Mouse (Mus musculus) cerebellum, adult 11 months (tissue): ENCODE data around the gene Sipa1l3.

Experiments used
- DNase-seq: peaks from one replicate; pipeline ENCODE4 v3.0.0; 2022

Gene Sipa1l3

DNA sequence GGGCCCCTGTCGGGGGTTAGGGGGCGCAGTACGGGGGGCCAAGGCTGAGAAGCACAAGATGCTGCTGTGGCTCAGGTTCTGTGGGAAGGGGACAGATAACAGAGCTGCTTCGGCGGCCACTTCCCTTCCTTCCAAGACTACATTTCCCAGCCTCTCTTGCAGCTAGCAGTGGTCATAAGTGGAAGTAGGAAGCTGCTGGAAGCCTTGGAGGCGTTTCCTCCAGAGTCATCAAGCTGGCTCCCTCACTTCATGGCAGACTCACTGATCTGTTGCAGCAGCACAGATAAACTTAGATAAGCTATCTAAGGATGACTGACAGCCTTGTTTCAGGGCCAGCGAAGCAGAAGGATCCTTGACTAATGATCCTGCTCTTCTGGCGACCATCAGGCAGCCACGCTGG lies 76.6 kb downstream of the Sipa1l3 start:
- DNase-seq: no peak

DNA sequence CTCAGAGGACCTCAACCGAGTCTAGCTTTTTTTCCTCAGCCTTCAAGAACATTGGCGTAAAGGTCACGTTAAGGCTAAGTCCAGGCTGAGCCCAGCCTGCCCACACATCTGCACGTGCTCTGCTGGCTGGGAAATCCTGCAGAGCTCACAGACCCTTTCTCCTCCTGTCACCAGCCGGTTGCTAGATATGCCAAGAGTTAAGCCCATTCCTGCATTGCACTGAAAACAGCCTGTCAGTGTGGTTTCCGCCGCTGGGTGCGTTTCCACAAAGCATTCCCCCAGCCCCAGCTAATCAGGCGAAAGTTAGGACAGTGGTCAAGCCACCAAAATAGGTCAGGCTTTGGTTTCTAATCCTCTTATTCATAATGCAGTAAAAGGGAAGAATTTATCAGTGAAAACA lies 77.3 kb downstream of the Sipa1l3 start:
- DNase-seq: no peak

DNA sequence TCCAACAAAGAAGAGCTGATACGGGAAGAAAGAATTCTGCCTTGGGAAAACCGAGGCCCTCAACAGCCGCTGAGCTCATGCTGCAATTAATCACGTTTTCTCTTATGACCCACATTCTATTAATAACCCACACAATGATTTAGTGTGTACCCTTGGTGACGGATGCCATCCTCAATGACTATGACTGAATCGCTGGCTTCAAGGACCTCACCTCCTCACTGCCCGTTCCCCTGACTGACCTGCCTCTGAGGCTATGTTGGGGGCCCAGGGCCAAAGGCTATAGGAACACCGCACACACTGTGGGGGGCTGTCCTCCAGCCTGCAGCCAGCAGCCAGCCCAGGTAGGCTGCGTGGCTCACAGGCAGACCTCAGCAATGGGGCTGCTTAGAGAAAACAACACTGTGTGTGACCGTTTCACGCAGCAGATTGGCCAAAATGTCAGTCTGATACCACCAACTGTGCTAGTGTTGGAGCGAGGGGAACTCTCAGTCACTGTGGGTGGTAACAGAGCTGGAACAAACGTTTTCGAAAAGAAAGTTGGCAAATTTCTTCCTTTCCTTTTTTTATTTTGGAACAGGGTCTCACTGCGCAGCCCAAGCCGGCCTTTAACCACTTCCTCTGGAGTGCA lies 79.7 kb downstream of the Sipa1l3 start:
- DNase-seq: no peak

DNA sequence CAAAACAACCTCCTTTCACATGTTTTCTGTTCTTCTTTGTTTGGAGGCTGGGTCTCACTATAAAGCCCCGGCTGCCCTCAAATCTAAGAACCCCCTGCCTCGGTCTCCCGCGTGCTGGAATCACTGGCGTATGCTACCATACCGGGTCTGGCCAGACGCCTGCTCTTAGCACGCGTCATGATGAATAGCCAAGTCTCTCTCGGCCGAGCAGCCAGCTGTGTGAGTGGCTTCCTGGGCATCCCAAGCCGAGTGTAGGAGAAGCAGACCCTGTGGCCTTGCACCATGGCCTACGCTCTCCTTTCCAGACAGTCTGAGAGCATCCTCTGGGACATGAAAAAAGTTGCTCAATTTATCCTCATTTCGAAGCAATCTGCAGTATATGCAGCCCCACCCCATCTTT lies 80.2 kb downstream of the Sipa1l3 start:
- DNase-seq: no peak

DNA sequence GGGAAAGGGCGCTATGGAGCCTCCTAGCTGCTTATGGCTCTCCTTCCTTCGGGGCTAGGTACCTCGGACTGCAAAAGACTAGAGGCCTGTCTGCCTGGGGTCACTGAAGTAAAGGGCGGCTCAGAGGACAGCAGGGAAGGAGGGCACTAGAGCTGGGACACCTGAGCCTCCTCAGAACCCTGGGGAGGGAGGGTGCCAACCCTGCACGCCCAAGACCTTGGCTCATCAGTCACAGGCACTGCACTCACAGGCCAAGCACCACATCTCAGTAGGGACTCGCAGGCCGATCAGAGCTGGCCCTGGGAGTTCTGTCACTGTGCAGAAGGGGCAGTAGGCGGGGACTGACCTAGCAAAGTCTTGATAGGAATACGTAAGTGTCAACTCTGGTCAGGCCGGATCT lies 81.4 kb downstream of the Sipa1l3 start:
- DNase-seq: no peak

DNA sequence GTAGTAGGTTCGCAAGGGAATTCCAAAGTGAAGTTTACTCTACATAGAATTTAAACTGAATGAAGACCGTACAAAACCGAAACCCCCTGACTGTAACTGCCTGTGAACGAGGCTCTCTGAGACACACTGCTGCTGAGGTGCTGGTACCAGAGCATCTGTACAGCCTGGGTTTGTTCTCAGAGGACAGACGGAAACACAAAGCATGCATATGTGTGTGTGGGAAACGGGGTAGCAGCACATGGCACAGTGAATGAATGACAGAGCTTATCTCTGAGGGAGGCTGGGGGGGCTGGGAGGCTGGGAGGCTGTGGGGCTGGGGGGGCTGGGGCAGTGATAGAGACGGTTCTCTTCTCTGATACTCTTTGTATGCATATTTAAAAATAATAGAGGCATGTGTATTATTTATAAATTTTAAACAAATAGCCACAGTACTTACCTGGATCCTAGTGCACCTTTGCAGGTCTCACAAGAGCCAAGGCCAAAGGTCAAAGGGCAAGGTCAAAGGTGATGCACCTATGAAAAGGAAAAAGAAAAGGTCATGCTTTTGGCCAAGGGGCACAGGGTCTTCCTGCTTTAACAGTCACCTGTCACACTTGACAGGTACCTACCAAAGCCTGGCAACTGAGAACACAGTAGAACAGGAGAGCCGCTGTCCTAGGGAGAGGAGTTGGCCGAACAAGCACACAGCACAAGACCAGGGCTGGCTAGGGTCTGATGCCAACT lies 84.0 kb downstream of the Sipa1l3 start:
- no peak for DNase-seq

DNA sequence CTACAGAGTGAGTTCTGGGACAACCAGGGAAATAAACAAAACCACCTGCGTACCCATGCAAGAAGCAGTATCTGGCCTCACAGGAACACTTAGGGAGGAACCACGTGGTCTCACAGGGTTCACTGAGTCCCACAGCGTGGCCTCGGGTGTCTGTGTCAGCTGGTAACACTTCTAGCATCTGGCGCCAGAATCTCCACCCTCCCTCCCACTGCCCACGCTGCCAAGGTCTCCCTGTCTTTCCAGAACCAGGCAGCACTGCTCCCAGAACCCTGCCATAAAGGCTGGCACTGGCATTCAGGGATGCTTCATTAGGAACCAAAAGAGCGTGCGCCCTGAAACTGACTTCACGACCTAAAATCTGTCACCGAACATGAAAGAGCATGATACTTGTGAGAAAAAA lies 84.7 kb downstream of the Sipa1l3 start:
- DNase-seq: no peak

DNA sequence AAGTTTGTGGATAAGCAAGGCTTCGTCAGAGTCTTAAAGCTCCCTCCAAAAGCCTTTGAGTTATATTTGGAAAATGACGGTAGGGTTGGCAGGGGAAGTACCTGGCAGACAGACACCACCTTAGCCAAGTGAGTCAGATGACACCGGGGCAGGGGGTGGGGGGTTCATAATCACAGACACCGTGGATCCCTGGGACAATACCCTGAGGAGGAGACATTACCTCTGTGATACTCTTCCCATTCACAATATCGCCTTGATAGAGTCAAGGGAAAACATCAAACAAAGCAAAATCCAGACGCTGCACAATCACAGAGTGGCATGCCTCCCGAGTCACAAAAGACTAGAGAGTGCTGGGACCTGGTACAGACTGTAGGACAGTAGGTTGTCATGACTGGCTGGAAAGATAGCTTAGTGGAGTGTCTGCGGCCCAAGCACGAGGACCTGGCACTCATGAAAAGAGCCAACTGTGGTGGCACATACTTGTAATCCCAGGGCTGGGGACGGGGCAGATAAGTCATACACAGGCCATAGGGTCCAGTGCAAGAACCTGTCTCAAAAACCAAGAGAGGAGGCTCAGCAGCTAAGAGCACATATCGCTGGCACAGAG lies 85.4 kb downstream of the Sipa1l3 start:
- no peak for DNase-seq

DNA sequence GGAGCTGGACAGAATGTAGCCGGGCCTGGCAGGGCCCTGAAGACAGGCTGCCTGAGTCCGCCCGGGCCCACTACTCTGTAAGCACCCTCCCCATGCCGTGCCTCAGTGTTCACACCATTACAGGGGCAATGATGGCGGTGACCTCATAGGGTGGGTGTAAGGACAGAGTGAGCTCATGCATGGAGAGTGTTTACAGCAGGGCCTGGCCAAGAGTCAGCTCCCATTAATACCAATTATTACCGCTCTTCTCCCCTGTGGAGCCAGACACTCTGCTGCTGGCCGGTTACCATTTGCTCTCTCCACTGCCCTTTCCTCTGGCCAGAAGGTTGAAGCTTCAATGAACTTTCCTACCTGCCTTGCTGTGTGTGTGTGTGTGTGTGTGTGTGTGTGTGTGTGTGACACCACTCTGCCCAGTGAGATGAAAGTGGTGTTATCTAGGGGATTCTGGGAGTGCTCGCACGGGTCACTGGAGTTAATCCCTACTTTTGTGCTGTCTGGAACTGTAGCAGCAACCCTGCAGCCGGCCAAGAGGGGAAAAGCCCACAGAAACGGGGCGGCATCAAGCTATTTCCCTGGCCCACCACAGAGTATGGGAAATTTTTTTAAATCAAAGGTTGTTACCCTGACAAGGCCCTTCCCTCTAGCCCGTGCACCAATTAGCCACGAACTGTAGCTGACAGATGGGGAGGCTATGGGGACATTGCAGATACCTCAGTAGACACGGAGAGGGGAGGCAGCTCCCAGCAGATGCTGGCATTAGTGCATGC lies 86.1 kb downstream of the Sipa1l3 start:
- no peak for DNase-seq

DNA sequence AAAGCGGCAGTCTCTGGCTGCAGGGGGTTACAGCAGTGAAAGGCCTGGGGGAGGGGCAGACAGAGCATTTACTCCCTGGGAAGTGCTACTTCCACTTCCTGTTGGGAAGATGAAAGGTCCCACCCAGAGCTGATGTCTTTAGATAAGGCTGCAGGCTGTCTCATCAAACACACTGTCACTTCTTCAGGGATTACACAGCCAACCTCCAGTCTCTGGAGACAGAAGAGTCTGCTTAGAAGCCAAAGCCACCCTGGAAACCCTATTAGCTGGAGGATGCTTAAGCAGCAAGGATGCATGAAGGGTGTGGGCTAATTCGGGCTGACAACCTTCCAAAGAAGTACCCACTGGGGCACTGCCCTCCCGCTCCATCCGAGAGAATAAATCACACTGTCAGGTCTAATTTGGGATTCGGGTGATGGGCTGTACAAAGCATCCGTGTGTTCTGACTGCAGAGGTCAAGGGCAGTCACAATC lies 87.7 kb downstream of the Sipa1l3 start:
- no peak for DNase-seq

DNA sequence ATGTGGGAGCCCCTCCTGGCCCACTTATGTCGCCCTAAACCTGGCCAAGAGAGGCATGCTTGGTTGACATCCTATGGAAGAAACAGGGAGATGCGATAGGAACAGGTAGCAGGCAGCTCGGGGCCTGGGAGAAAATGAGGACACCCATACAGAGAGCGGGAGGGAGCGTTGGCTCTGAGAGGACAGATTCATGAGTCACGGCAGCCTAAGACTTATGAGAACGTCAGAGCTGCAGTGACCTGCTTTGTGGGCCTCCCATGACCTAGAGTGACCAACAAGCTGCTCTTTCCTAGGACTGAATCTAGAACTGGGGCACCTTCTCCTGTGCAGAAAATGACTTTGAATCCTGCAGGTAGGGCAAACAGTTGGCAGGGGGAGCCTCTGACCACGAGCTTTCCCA lies 92.4 kb downstream of the Sipa1l3 start:
- DNase-seq: no peak

DNA sequence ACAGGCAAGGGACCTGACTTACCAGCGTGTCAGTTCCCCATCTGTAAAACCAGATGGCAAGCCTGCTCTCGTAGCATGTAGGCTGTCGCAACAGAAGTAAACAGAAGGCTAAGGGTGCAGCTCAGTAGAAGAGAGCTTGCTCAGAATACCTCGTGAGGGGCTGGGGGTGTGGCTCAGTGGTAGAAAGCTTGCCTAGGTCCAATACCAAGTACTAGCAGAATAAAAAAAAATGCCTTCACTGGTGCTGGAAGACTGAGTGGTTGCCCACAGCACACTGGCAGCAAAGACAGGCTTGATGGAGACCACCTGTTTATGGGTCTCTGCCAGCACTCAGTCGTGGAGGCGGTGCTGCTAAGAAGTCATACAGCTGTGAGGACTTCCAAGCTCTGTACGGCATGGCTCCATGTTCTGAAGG lies 93.0 kb downstream of the Sipa1l3 start:
- no peak for DNase-seq

DNA sequence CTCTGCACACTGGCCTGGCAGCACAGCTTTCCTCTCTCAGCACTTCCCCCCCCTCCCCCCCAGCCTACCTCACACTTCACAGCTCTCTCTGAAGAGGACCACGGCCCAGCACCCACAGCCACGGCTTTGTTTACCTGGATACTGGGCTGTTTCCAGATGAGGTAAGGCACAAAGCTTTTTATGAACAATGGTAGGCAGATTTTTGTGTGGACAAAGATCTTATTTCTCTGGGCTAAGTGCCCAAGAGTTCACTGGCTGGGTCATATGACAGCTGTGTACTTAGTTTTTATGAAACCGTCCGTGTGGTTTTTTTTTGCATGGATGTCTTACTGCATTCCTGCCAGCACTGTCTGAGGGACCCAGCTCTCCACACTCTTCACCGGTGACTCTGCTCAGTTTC lies 93.8 kb downstream of the Sipa1l3 start:
- DNase-seq: no peak

DNA sequence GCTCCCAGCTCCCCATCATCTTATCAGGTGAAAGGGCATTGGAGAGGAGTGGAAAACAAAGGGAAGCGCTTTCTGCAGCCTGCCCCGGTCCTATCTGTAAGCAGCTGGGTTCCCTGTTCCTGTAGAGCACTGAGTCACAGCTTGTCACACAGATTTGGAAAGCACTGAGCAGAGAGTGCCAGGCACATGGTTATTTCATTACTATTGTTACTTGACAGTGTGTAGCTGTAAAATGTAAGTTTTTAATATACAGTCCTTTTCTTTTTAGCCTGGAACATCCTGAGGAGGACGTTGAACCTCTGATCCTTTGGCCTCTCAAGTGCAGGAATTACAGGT lies 96.6 kb downstream of the Sipa1l3 start:
- DNase-seq: no peak

DNA sequence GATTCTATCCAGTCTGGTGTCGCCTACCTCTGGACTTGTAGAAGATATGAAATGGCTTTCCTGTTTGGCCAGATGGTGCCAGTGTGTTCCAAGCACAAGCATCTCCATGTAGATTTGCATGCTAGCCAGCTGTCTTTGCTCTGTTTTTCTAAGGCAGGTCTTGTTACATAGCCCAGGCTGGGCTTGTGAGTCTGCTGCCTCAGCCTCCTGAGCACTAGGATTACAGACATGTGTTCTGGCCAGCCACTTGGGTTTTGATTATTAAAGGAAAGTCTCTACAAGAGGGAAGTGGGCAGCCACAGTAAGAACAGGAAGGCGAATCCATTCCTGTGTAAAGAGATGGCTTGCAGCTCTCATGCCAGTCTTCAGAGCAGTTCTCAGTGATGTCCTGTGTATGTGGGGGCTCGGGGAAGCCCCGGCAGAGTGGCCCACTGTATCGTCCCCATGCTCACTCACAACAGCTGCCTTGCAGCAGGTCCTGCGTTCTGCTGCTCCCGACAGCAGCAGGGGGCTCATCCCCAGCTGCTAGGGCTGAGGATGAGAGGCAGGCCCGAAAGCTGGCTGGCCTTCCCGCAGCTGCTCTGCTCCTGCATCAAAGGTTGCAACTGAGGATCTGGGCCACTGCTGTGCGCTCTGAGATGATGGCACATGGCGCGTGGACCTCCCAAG lies 97.1 kb downstream of the Sipa1l3 start:
- no peak for DNase-seq

DNA sequence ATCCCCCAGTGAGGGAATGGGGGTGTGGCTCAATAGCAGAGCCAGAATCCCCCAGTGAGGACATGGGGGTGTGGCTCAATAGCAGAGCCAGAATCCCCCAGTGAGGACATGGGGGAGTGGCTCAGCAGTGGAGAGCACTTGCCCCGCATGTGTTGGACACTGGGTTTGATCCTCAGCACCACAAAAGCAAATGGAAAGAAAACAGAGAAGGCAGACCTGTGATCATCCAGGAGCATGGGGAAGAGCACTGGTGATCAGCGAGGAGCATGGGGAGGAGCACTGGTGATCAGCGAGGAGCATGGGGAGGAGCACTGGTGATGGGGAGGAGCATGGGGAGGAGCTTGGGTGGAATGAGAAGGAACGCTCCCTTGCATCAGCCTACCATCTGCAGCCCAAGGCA lies 98.6 kb downstream of the Sipa1l3 start:
- DNase-seq: no peak

DNA sequence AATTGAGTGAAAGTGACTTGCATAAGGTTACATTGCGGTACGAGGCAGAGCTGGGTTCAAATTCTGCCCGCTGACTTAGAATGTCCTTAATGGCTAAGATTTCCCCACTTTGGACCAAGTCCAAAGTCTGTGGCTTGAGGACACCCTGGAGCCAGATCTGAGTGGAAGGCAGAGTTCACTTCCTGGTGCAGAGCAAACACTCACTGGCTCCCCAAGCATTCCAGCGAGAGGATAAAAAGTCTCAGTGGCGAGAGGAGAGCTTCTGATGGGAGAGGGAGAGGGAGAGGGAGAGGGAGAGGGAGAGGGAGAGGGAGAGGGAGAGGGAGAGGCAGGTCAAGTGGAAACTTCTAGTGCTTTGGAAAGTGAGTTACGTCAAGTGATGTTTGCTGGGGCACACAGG lies 100.2 kb downstream of the Sipa1l3 start:
- DNase-seq: no peak

DNA sequence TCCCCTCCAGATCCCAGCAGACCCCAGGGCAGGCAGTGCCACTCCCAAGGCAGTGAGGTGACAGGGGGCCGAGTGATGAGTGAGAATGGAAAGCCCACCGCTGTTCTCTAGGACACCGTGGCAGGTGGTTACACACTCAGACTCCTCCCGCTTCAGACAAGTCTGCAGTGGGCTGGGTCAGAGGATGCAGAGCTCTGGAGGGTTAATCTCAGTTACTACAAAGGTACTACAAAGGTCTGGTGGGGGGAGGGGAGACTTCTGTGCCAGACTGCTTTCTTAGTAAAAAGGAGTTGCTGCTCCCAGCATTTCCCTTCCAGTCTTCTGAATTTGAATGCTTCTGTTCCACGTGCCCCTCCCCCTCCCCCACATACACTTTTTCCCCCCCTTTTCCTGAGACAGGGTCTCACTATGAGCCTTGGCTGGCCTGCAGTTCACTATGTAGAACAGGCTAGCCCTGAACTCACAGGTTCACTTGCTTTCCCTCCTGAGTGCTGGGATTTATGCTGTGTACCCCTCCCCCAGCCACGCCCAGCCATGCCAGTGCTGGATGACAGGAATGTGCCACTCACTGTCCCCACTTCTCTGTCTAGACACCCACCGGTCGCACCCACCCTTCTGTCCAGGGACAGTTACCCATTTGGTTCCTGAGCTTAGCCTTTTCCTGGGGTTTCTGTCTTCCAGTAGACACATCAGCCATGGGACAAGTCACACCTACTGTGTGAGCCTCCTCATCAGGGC lies 100.9 kb downstream of the Sipa1l3 start:
- no peak for DNase-seq

DNA sequence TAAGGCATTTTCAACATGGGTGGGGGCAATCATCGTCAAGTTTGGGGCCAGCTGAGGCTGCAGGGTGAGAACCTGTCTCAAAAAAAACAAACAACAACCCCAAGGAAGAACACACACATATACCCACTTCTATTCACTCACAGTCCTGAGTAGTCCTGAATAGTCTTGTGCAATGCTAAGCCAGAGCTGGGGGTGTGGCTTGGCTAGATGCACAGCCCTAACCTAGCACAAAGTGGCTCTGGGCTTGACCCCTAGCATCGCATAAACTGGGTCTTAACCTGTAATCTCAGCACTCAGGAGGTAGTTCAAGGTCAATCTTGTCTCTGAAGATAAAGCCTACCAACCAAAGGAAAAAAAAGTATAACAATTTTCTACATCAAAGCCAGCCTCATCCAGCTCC lies 101.5 kb downstream of the Sipa1l3 start:
- DNase-seq: no peak

DNA sequence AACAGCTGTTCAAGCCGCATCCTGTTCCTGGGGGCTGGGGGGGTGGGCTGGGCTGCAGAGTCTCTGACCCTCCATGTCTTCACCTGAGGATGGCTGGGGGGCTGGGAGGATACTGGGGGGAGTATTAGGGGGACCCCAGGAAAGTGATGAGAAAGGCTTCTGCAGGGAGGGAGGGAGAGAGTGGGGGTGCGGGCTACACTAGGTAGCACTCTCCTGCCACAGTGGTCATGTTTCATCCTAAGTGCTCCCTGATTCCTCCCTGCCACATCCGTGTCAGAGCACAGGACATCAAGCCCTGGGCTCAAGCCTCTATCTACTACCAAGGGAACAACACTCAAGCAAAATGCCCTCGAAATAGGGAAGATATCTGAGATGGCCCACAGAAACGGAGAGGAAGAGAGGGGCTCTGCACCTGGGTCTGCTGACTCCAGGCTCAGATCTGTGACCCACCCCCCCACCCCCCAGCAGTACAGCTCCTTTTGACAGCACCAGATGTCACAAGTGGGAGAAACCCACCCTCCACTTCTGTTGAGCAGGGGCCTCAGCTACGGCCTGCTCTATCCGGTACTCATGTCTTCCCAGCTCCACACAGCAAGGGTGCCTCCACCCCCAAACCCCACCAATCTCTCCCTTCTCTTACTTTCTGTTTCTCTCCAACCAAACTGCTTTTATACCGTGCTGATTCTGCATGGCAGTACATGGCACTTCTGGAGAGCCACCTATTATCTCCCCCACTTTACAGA lies 106.4 kb downstream of the Sipa1l3 start:
- DNase-seq: no peak

DNA sequence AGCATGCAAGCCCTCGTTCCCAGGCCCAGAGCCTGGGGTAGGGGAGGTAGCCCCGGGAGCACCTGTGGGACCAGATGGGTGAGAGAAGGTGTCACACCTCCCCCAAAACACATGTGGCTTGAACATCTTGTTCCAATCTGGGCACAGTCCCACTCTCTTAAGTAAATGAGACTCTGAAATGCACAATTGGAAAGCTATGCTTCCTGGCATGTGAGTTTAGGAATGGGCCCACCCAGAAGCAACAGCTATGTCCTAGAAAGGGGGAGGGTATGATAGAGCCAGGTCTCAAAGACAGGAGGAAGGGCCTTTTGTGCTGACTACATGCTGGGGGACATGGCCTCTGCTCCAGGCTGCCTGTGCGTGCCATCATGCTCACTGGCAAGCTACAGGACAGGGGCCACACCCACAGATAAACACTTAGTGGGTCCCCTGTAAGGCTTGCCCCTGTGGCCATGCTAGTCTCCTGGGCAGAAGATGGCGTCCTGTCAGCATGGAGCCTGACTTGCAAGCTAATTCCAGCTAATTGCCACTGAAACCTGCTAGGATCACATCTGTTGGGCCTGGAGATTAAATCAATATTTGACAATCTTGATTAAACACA lies 107.1 kb downstream of the Sipa1l3 start:
- DNase-seq: no peak
